Mouse (Mus musculus) heart, embryonic 13.5 days (tissue): ENCODE measurements at regions not wholly inside any gene's neighbourhood (a gene's known extent, or its start where the extent isn't known, plus 50 kb on each side); places are given as distances from the start of the nearest gene placed in this dataset.

ENCODE experiments used
- ATAC-seq: fragments of 200-750 bp; cut with Nextera tagmentation; 2 replicates; pipeline ENCODE4 v1.8.0; 2017; ENCODE audit warnings: moderate TSS enrichment; ENCODE audit not compliant: insufficient number of reproducible peaks, low FRiP score, low TSS enrichment; ENCODE audit errors: extremely low read depth
- H3K27ac ChIP-seq: fragments of 300-500 bp; sonication (generic); replicated peaks from 2 replicates; pipeline ENCODE4 v1.5.1; 2015; ENCODE audit warnings: moderate library complexity, mild to moderate bottlenecking, inconsistent platforms
- H3K27me3 ChIP-seq: fragments of 300-500 bp; sonication (generic); replicated peaks from 2 replicates; pipeline ENCODE4 v1.6.1; 2015; ENCODE audit warnings: mild to moderate bottlenecking, inconsistent platforms
- H3K36me3 ChIP-seq: fragments of 300-500 bp; sonication (generic); 2 replicates; pipeline ENCODE4 v1.6.1; 2015; ENCODE audit warnings: mild to moderate bottlenecking, inconsistent platforms
- H3K4me1 ChIP-seq: fragments of 300-500 bp; sonication (generic); 2 replicates; pipeline ENCODE4 v1.6.1; 2015; ENCODE audit warnings: inconsistent platforms
- H3K4me2 ChIP-seq: fragments of 300-500 bp; sonication (generic); 2 replicates; pipeline ENCODE4 v1.6.1; 2015; ENCODE audit warnings: inconsistent platforms, mild to moderate bottlenecking, moderate library complexity
- H3K4me3 ChIP-seq: fragments of 300-500 bp; sonication (generic); 2 replicates; pipeline ENCODE4 v1.5.1; 2015; ENCODE audit warnings: moderate library complexity, mild to moderate bottlenecking, inconsistent platforms
- H3K9ac ChIP-seq: fragments of 300-500 bp; sonication (generic); 2 replicates; pipeline ENCODE4 v1.6.1; 2015; ENCODE audit warnings: inconsistent platforms, mild to moderate bottlenecking, moderate library complexity
- H3K9me3 ChIP-seq: fragments of 300-500 bp; sonication (generic); 2 replicates; pipeline ENCODE4 v1.6.1; 2016; ENCODE audit warnings: inconsistent platforms
- WGBS: fragments of 180-500 bp; shearing (Covaris S2); methylation state at CpG from one replicate; pipeline ENCODE4 v1.1.7; 2015; ENCODE audit warnings: mixed read lengths; 5-methylcytosine and 5-hydroxymethylcytosine counted together

GRCm38 (mm10) chr16:5578333-5578732 is 306.8 kb upstream of the Rbfox1 start:
- no peak overlapping the region for H3K4me2 ChIP-seq
- H3K9ac ChIP-seq, result no peak overlapping the region
- no peak for ATAC-seq
- no peak overlapping the region for H3K4me3 ChIP-seq
- no peaks in the 10 kb centered on the region for H3K4me1 ChIP-seq
- H3K27ac ChIP-seq, result no peak overlapping the region
- no peaks in the 10 kb centered on the region for H3K27me3 ChIP-seq
- 65% methylated on average over 3 of the region's 3 CpGs for WGBS
- no peaks in the 10 kb centered on the region for H3K36me3 ChIP-seq
- H3K9me3 ChIP-seq, result no peaks in the 10 kb centered on the region; the same call in 1 of the 2 replicates

GRCm38 (mm10) chr16:5572780-5573179 is 312.4 kb upstream of the Rbfox1 start:
- ATAC-seq, result no peak
- no peak overlapping the region for H3K4me3 ChIP-seq
- no peaks in the 10 kb centered on the region for H3K27me3 ChIP-seq
- no peaks in the 10 kb centered on the region; the same call in 1 of the 2 replicates for H3K4me1 ChIP-seq
- H3K9me3 ChIP-seq, result no peaks in the 10 kb centered on the region
- no peaks in the 10 kb centered on the region for H3K36me3 ChIP-seq
- H3K27ac ChIP-seq, result no peak overlapping the region
- H3K4me2 ChIP-seq, result no peak overlapping the region
- no peak overlapping the region for H3K9ac ChIP-seq

DNA sequence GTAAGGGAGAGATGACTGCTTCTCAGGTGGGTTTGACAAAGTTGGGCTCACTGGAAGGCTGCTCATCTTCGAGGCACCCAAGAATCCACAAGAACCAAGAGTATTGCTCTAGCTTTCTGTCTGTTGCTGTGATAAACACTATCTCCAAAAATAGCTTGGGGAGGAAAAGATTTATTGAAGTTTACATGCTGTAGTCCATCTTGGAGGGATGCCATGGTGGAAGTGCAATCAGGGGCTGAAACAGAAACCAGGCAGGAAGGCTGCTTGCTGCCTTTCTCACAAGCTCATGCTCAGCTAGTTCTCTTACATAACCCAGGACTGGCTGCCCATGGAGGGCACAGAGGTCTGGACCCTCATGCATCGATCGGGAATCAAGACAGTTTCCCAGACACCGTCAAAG is 314.5 kb upstream of the Rbfox1 start:
- Histone ChIP-seq H3K27me3 (no peaks in the 10 kb centered on the region), H3K4me3 (no peak overlapping the region), H3K36me3 (no peaks in the 10 kb centered on the region), H3K4me2 (no peak overlapping the region), H3K9me3 (no peaks in the 10 kb centered on the region), H3K27ac (no peak overlapping the region), H3K4me1 (no peaks in the 10 kb centered on the region; the same call in 1 of the 2 replicates), H3K9ac (no peak overlapping the region)
- no peak for ATAC-seq
- 74% methylated on average over 4 of the region's 4 CpGs for WGBS

GRCm38 (mm10) chr16:5569101-5569500 is 313.3 kb upstream of the Eef2kmt start:
- no peaks in the 10 kb centered on the region; the same call in 1 of the 2 replicates for H3K4me1 ChIP-seq
- no peak overlapping the region for H3K4me2 ChIP-seq
- H3K27me3 ChIP-seq, result no peaks in the 10 kb centered on the region
- H3K9me3 ChIP-seq, result no peaks in the 10 kb centered on the region
- no peaks in the 10 kb centered on the region for H3K36me3 ChIP-seq
- WGBS, result 75% methylated on average over 10 of the region's 10 CpGs
- no peak overlapping the region for H3K9ac ChIP-seq
- no peak overlapping the region for H3K27ac ChIP-seq
- H3K4me3 ChIP-seq, result no peak overlapping the region
- ATAC-seq, result no peak

- WGBS, result 39% methylated on average over 6 of the region's 6 CpGs
- ATAC-seq, result no peak
These were observed 293.2 kb upstream of the Eef2kmt start for GRCm38 (mm10) chr16:5549026-5549425.

DNA sequence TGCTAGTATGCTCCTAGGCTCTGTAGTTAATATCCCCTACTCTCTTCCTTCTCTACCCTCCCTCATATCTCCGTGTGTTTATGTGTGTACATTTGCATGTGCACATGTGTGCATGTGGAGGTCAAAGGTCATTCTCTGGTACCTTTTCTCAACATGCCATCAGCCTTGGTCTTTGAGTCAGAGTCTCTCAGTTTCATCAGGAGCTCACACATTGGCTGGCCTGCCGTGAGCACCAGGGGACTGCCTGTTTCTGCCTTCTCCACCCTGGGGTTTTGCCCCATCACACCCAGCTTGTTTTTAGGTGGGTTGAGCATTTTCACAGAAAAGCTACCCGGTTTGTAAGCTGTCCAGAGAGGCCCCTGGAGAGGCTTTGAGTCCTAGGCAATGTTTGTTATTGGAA is 292.8 kb upstream of the Eef2kmt start:
- ATAC-seq, result no peak

More at GRCm38 (mm10) chr16:5549026-5549425, 293.2 kb upstream of the Eef2kmt start:
- H3K27ac ChIP-seq, result no peak overlapping the region
- no peak overlapping the region for H3K4me2 ChIP-seq
- H3K4me1 ChIP-seq, result no peaks in the 10 kb centered on the region
- H3K4me3 ChIP-seq, result no peak overlapping the region
- H3K36me3 ChIP-seq, result no peaks in the 10 kb centered on the region
- H3K27me3 ChIP-seq, result no peaks in the 10 kb centered on the region
- H3K9ac ChIP-seq, result no peak overlapping the region
- H3K9me3 ChIP-seq, result no peaks in the 10 kb centered on the region

DNA sequence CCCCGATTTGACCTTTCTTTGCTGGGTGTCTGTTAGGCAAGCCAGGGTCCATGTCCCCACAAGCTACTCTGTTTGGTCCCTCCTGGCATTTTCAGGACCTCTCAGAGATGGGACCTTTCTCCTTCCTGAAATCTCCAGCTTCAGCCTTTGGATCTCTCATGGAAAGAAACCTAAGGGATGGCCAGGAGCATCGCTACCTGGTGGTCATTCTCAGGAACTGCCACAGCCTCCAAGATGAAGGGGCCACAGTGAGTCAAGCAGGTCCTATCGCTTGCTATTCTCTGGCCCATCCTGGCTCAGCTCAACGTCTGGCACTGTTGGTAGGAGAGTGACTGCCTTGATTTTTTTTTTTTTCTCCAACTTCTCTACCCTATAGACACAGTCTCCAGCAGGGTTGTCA is 291.0 kb upstream of the Eef2kmt start:
- no peak overlapping the region for H3K4me2 ChIP-seq
- H3K9me3 ChIP-seq, result no peaks in the 10 kb centered on the region
- no peaks in the 10 kb centered on the region for H3K36me3 ChIP-seq
- H3K27me3 ChIP-seq, result no peaks in the 10 kb centered on the region
- H3K9ac ChIP-seq, result no peak overlapping the region
- no peak overlapping the region for H3K4me3 ChIP-seq
- no peak overlapping the region for H3K27ac ChIP-seq
- H3K4me1 ChIP-seq, result no peaks in the 10 kb centered on the region
- no peak for ATAC-seq
- WGBS, result 42% methylated on average over 4 of the region's 4 CpGs

More for the DNA sequence above, 292.8 kb upstream of the Eef2kmt start:
- H3K9ac ChIP-seq, result no peak overlapping the region
- no peaks in the 10 kb centered on the region for H3K36me3 ChIP-seq
- H3K4me2 ChIP-seq, result no peak overlapping the region
- no peak overlapping the region for H3K27ac ChIP-seq
- no peaks in the 10 kb centered on the region for H3K27me3 ChIP-seq
- H3K4me3 ChIP-seq, result no peak overlapping the region
- H3K4me1 ChIP-seq, result no peaks in the 10 kb centered on the region
- no peaks in the 10 kb centered on the region for H3K9me3 ChIP-seq
- 69% methylated on average over 3 of the region's 3 CpGs for WGBS

DNA sequence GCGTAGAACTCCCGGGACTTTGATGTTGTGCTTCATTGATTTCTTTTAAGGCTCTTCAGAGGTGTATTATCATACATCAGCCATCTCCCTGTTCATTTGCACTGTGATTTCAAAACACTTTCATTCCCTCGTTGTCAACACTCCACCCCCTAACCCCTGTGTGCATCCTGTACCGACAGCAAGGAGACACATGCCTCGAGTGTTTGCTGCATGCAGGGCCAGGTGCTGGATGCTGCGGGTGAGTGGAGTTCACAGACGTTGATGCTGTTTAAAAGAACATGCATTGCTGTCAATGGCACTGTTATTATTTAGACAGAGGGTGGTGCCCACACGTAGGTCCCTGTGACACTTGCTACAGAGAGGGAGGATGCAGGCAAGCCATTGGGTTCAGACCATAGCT is 290.0 kb upstream of the Eef2kmt start:
- no peaks in the 10 kb centered on the region for H3K4me1 ChIP-seq
- H3K4me3 ChIP-seq, result no peak overlapping the region
- no peaks in the 10 kb centered on the region for H3K36me3 ChIP-seq
- ATAC-seq, result no peak
- no peaks in the 10 kb centered on the region for H3K27me3 ChIP-seq
- no peaks in the 10 kb centered on the region for H3K9me3 ChIP-seq
- no peak overlapping the region for H3K4me2 ChIP-seq
- 60% methylated on average over 8 of the region's 8 CpGs for WGBS
- no peak overlapping the region for H3K27ac ChIP-seq
- H3K9ac ChIP-seq, result no peak overlapping the region

DNA sequence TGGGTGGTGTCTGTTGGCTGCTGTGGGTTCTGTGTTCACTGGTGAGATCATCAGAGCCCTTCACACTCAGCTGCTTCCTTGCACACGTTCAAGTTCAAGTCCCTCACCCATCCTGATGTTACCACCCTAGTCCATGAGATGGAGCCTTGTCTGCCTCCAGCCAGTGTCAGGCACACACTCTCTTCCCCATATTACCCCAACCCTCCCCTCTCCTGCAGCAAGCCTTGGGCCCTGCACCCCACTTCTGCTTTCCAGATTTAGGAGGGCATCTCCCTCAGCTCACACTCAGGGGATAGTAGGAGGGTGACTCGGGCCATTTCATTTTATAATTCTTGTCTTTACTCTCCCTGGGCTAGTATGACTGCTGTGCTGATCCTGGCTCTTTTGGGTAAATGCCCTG is 288.7 kb upstream of the Eef2kmt start:
- H3K36me3 ChIP-seq, result no peaks in the 10 kb centered on the region
- WGBS, result 54% methylated on average over 2 of the region's 2 CpGs
- no peak overlapping the region for H3K9ac ChIP-seq
- no peak overlapping the region for H3K4me3 ChIP-seq
- no peak overlapping the region for H3K27ac ChIP-seq
- no peaks in the 10 kb centered on the region for H3K9me3 ChIP-seq
- H3K27me3 ChIP-seq, result no peaks in the 10 kb centered on the region
- no peak overlapping the region for H3K4me2 ChIP-seq
- H3K4me1 ChIP-seq, result no peaks in the 10 kb centered on the region
- ATAC-seq, result no peak

GRCm38 (mm10) chr16:5538836-5539510 is 283.2 kb upstream of the Eef2kmt start:
- H3K27me3 ChIP-seq, result peaks cover 27% of the 10 kb centered on the region
- no peak overlapping the region for H3K4me2 ChIP-seq
- H3K27ac ChIP-seq, result no peak overlapping the region
- H3K36me3 ChIP-seq, result no peaks in the 10 kb centered on the region
- no peak overlapping the region for H3K9ac ChIP-seq
- H3K4me1 ChIP-seq, result peaks cover 6% of the 10 kb centered on the region; the same call in 1 of the 2 replicates
- no peak overlapping the region for H3K4me3 ChIP-seq
- no peak for ATAC-seq
- 56% methylated on average over 10 of the region's 10 CpGs for WGBS
- no peaks in the 10 kb centered on the region for H3K9me3 ChIP-seq

GRCm38 (mm10) chr16:5537286-5538204 is 281.8 kb upstream of the Eef2kmt start:
- WGBS, result 37% methylated on average over 11 of the region's 11 CpGs
- Histone ChIP-seq H3K36me3 (no peaks in the 10 kb centered on the region), H3K27me3 (peaks cover 27% of the 10 kb centered on the region), H3K9me3 (no peaks in the 10 kb centered on the region), H3K4me2 (no peak overlapping the region), H3K27ac (no peak overlapping the region), H3K9ac (no peak overlapping the region), H3K4me3 (no peak overlapping the region), H3K4me1 (peaks cover 6% of the 10 kb centered on the region; the same call in 1 of the 2 replicates)
- ATAC-seq, result no peak
